Mouse (Mus musculus): ENCODE measurements around the gene Plxna2. TPM values are rescaled to one million over a fixed set of nuclear protein-coding genes. Genes with fewer than 3 reads are reported as not detected.
A peak's percentile ranks its signal among the peaks of the same experiment; 100 is the strongest.

Plxna2 gene
- polyA plus RNA-seq, 1 experiment: 7.9 TPM

GRCm38 (mm10) chr1:194753168-194753567 lies 135.2 kb downstream of the Plxna2 start:
- Histone ChIP-seq H3K36me3 (ENCODE audit: control insufficient read depth, insufficient read depth, low read length) (no peaks in the 10 kb centered on the region), H3K27me3 (ENCODE audit: control insufficient read depth, insufficient read depth, low read length) (no peaks in the 10 kb centered on the region), H3K4me3 (ENCODE audit: control insufficient read depth, low read depth, low read length) (no peak overlapping the region), H3K27ac (ENCODE audit: control insufficient read depth, insufficient read depth, low read depth, low read length) (no peak overlapping the region), H3K4me1 (ENCODE audit: control insufficient read depth, insufficient read depth, low read length) (no peaks in the 10 kb centered on the region)
- TF ChIP-seq POLR2A (IDR thresholded peaks at IDR 0.05; ENCODE audit: control insufficient read depth, low read depth, low read length): no peak
- TF ChIP-seq CTCF (IDR thresholded peaks at IDR 0.05; ENCODE audit: control insufficient read depth, insufficient read depth, insufficient replicate concordance, low read depth, low read length): no peak

GRCm38 (mm10) chr1:194756001-194756400 lies 138.0 kb downstream of the Plxna2 start:
- no peak for TF ChIP-seq CTCF (IDR thresholded peaks at IDR 0.05; ENCODE audit: control insufficient read depth, insufficient read depth, insufficient replicate concordance, low read depth, low read length)
- TF ChIP-seq POLR2A (IDR thresholded peaks at IDR 0.05; ENCODE audit: control insufficient read depth, low read depth, low read length): no peak
- no peaks in the 10 kb centered on the region for H3K36me3 ChIP-seq (ENCODE audit: control insufficient read depth, insufficient read depth, low read length)
- H3K27ac ChIP-seq (ENCODE audit: control insufficient read depth, insufficient read depth, low read depth, low read length): no peak overlapping the region
- H3K27me3 ChIP-seq (ENCODE audit: control insufficient read depth, insufficient read depth, low read length): no peaks in the 10 kb centered on the region
- no peak overlapping the region for H3K4me3 ChIP-seq (ENCODE audit: control insufficient read depth, low read depth, low read length)
- no peaks in the 10 kb centered on the region for H3K4me1 ChIP-seq (ENCODE audit: control insufficient read depth, insufficient read depth, low read length)

- Histone ChIP-seq H3K36me3 (ENCODE audit: control insufficient read depth, insufficient read depth, low read length) (no peaks in the 10 kb centered on the region), H3K27me3 (ENCODE audit: control insufficient read depth, insufficient read depth, low read length) (no peaks in the 10 kb centered on the region), H3K4me1 (ENCODE audit: control insufficient read depth, insufficient read depth, low read length) (no peaks in the 10 kb centered on the region), H3K4me3 (ENCODE audit: control insufficient read depth, low read depth, low read length) (no peak overlapping the region), H3K27ac (ENCODE audit: control insufficient read depth, insufficient read depth, low read depth, low read length) (no peak overlapping the region)
- TF ChIP-seq CTCF (IDR thresholded peaks at IDR 0.05; ENCODE audit: control insufficient read depth, insufficient read depth, insufficient replicate concordance, low read depth, low read length) (no peak), POLR2A (IDR thresholded peaks at IDR 0.05; ENCODE audit: control insufficient read depth, low read depth, low read length) (no peak)
These were observed 138.4 kb downstream of the Plxna2 start for GRCm38 (mm10) chr1:194756409-194756808.

- no peaks in the 10 kb centered on the region for H3K36me3 ChIP-seq (ENCODE audit: control insufficient read depth, insufficient read depth, low read length)
These were observed 138.8 kb downstream of the Plxna2 start for GRCm38 (mm10) chr1:194756863-194757262.

GRCm38 (mm10) chr1:194761432-194762212 lies 143.6 kb downstream of the Plxna2 start:
- H3K27ac ChIP-seq (ENCODE audit: control insufficient read depth, insufficient read depth, low read depth, low read length): no peak overlapping the region
- TF ChIP-seq POLR2A (IDR thresholded peaks at IDR 0.05; ENCODE audit: control insufficient read depth, low read depth, low read length): no peak
- TF ChIP-seq CTCF (IDR thresholded peaks at IDR 0.05; ENCODE audit: control insufficient read depth, insufficient read depth, insufficient replicate concordance, low read depth, low read length): peak; percentile 17; the same call in 1 of the 2 replicates
- H3K27me3 ChIP-seq (ENCODE audit: control insufficient read depth, insufficient read depth, low read length): no peaks in the 10 kb centered on the region
- no peaks in the 10 kb centered on the region for H3K4me1 ChIP-seq (ENCODE audit: control insufficient read depth, insufficient read depth, low read length)
- H3K36me3 ChIP-seq (ENCODE audit: control insufficient read depth, insufficient read depth, low read length): no peaks in the 10 kb centered on the region
- H3K4me3 ChIP-seq (ENCODE audit: control insufficient read depth, low read depth, low read length): no peak overlapping the region

More at GRCm38 (mm10) chr1:194756863-194757262, 138.8 kb downstream of the Plxna2 start:
- Histone ChIP-seq H3K27ac (ENCODE audit: control insufficient read depth, insufficient read depth, low read depth, low read length) (no peak overlapping the region), H3K27me3 (ENCODE audit: control insufficient read depth, insufficient read depth, low read length) (no peaks in the 10 kb centered on the region), H3K4me3 (ENCODE audit: control insufficient read depth, low read depth, low read length) (no peak overlapping the region), H3K4me1 (ENCODE audit: control insufficient read depth, insufficient read depth, low read length) (no peaks in the 10 kb centered on the region)
- no peak for TF ChIP-seq POLR2A (IDR thresholded peaks at IDR 0.05; ENCODE audit: control insufficient read depth, low read depth, low read length)
- TF ChIP-seq CTCF (IDR thresholded peaks at IDR 0.05; ENCODE audit: control insufficient read depth, insufficient read depth, insufficient replicate concordance, low read depth, low read length): no peak

GRCm38 (mm10) chr1:194762896-194763295 lies 144.9 kb downstream of the Plxna2 start:
- Histone ChIP-seq H3K4me1 (ENCODE audit: control insufficient read depth, insufficient read depth, low read length) (no peaks in the 10 kb centered on the region), H3K27me3 (ENCODE audit: control insufficient read depth, insufficient read depth, low read length) (no peaks in the 10 kb centered on the region), H3K27ac (ENCODE audit: control insufficient read depth, insufficient read depth, low read depth, low read length) (no peak overlapping the region), H3K36me3 (ENCODE audit: control insufficient read depth, insufficient read depth, low read length) (no peaks in the 10 kb centered on the region), H3K4me3 (ENCODE audit: control insufficient read depth, low read depth, low read length) (no peak overlapping the region)
- TF ChIP-seq POLR2A (IDR thresholded peaks at IDR 0.05; ENCODE audit: control insufficient read depth, low read depth, low read length) (no peak), CTCF (IDR thresholded peaks at IDR 0.05; ENCODE audit: control insufficient read depth, insufficient read depth, insufficient replicate concordance, low read depth, low read length) (no peak)

GRCm38 (mm10) chr1:194764951-194765350 lies 146.9 kb downstream of the Plxna2 start:
- no peak overlapping the region for H3K4me3 ChIP-seq (ENCODE audit: control insufficient read depth, low read depth, low read length)
- TF ChIP-seq CTCF (IDR thresholded peaks at IDR 0.05; ENCODE audit: control insufficient read depth, insufficient read depth, insufficient replicate concordance, low read depth, low read length) (no peak), POLR2A (IDR thresholded peaks at IDR 0.05; ENCODE audit: control insufficient read depth, low read depth, low read length) (no peak)
- H3K27me3 ChIP-seq (ENCODE audit: control insufficient read depth, insufficient read depth, low read length): no peaks in the 10 kb centered on the region
- H3K27ac ChIP-seq (ENCODE audit: control insufficient read depth, insufficient read depth, low read depth, low read length): no peak overlapping the region
- H3K4me1 ChIP-seq (ENCODE audit: control insufficient read depth, insufficient read depth, low read length): no peaks in the 10 kb centered on the region
- H3K36me3 ChIP-seq (ENCODE audit: control insufficient read depth, insufficient read depth, low read length): no peaks in the 10 kb centered on the region

All from testis, adult 2 months (tissue).